Mouse (Mus musculus): Measurements from ENCODE around the gene Zbtb48.

GRCm38 (mm10) chr4:152062390-152063110 is 35.1 kb upstream of the Zbtb48 start:
- no peak for TF ChIP-seq CTCF (IDR thresholded peaks at IDR 0.05; ENCODE audit: low read depth)
- TF ChIP-seq EP300 (IDR thresholded peaks at IDR 0.05; ENCODE audit: low read depth), result no peak
